Mouse (Mus musculus) CH12.LX (cell line): ENCODE data around the gene H1fx.

Source experiments
- CTCF ChIP-seq, 2 experiments: IDR thresholded peaks in 1 of 2; conservative IDR thresholded peaks in 1 of 2; 2 replicates each; pipeline ENCODE4 v1.5.1; 2011 to 2012; ENCODE audit warnings: low read depth in 2 of 2, low read length in 2 of 2, improper control_type of control experiment in 1 of 2, inconsistent platforms in 1 of 2, mild to moderate bottlenecking in 1 of 2, moderate library complexity in 1 of 2
- EP300 ChIP-seq: IDR thresholded peaks from 2 replicates; pipeline ENCODE4 v1.6.1; 2011; ENCODE audit warnings: low read length, improper control_type of control experiment
- JUN ChIP-seq: IDR thresholded peaks from 2 replicates; pipeline ENCODE4 v1.6.1; 2011; ENCODE audit warnings: low read depth, mild to moderate bottlenecking, low read length, improper control_type of control experiment, moderate library complexity; ENCODE audit not compliant: insufficient read depth

DNA sequence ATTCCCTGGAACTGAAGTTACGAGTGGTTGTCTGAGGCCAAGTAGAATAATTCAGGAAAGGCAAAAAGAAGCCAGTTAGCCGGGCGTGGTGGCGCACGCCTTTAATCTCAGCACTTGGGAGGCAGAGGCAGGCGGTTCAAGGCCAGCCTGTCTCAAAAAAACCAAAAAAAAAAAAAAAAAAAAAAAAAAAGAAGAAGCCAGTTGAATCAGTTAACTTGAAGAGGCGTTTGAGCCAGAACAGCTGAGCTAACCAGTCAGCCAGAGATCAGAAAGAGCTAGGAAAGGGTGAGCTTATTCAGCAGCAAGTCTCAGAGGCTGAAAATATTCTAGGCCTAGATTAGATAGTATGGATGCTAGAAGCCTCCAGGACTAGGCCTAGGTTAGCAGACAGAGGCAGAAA, 39.3 kb downstream of the H1fx start:
- TF ChIP-seq EP300 (no peak), CTCF (conservative IDR thresholded peaks at IDR 0.05 in 1 of 2, IDR thresholded peaks at IDR 0.05 in 1 of 2; ENCODE audit: low read depth in 2 of 2, low read length in 2 of 2) (no peak), JUN (no peak)
